Mouse (Mus musculus) frontal cortex, adult 2 months (tissue): ENCODE measurements around the gene Pmis2. TPM values are rescaled to one million over a fixed set of nuclear protein-coding genes. Genes with fewer than 3 reads are reported as not detected.
A peak's percentile ranks its signal among the peaks of the same experiment; 100 is the strongest.

Experiments used
- DNase-seq, 2 experiments: peaks; one replicate each; pipeline ENCODE4 v3.0.0; 2022; ENCODE audit warnings: low spot score in 1 of 2; ENCODE audit errors: extremely low spot score in 1 of 2
- polyA plus RNA-seq: library from polyadenylated mRNA; depleted of rRNA; stranded (reverse); fragments of >200 nt; gene quantifications from 2 replicates; pipeline ENCODE4 v1.2.3, GENCODE M21; 2012; rRNA removed

The Pmis2 gene
- not detected in 2 replicates for polyA plus RNA-seq

- DNase-seq = no peak
Measured at GRCm38 (mm10) chr7:30671480-30671879, at the start of gene Pmis2. Pmis2 (minus strand) TSS chr7:30671605.

GRCm38 (mm10) chr7:30719669-30720068, 48.3 kb upstream of the Pmis2 start:
- no peak for DNase-seq

GRCm38 (mm10) chr7:30717716-30718046, 46.3 kb upstream of the Pmis2 start:
- DNase-seq = no peak

- DNase-seq = peak in 1 of 2 experiments; percentile 54
Measured at GRCm38 (mm10) chr7:30717006-30717715, 45.8 kb upstream of the Pmis2 start.

- DNase-seq = no peak
Measured at GRCm38 (mm10) chr7:30711942-30712341, 40.5 kb upstream of the Pmis2 start, which contains the start of gene Atp4a. Atp4a (plus strand) TSS chr7:30712209.

GRCm38 (mm10) chr7:30707441-30707840, 36.0 kb upstream of the Pmis2 start:
- DNase-seq = no peak

- DNase-seq = no peak
Measured at GRCm38 (mm10) chr7:30706214-30706882, 34.9 kb upstream of the Pmis2 start.

- DNase-seq = no peak
Measured at GRCm38 (mm10) chr7:30698589-30698988, 27.2 kb upstream of the Pmis2 start, which contains the start of gene 2200002J24Rik. 2200002J24Rik (plus strand) TSS chr7:30698926.

GRCm38 (mm10) chr7:30698101-30698500, 26.7 kb upstream of the Pmis2 start:
- DNase-seq = no peak

GRCm38 (mm10) chr7:30688325-30688724, 16.9 kb upstream of the Pmis2 start:
- peak in 1 of 2 experiments; percentile 37 for DNase-seq

GRCm38 (mm10) chr7:30683425-30683824, 12.0 kb upstream of the Pmis2 start:
- no peak for DNase-seq

GRCm38 (mm10) chr7:30681897-30682296, 10.5 kb upstream of the Pmis2 start:
- DNase-seq = no peak

GRCm38 (mm10) chr7:30678263-30678975, 7.0 kb upstream of the Pmis2 start:
- no peak for DNase-seq

- no peak for DNase-seq
Measured at GRCm38 (mm10) chr7:30669229-30669628, 2.2 kb downstream of the Pmis2 start.

- DNase-seq = no peak
Measured at GRCm38 (mm10) chr7:30665321-30665720, 6.1 kb downstream of the Pmis2 start.

- DNase-seq = peak; percentile 81 to 95
Measured at GRCm38 (mm10) chr7:30664529-30665200, 6.7 kb downstream of the Pmis2 start, which contains the start of gene Haus5. Haus5 (minus strand) TSS chr7:30664994.

GRCm38 (mm10) chr7:30649591-30650540, 21.5 kb downstream of the Pmis2 start, which contains the start of gene Rbm42:
Rbm42 (minus strand) TSS chr7:30650317.
- DNase-seq = peak; percentile 99 to 100

GRCm38 (mm10) chr7:30639083-30639482, 32.3 kb downstream of the Pmis2 start:
- no peak for DNase-seq

- DNase-seq = no peak
Measured at GRCm38 (mm10) chr7:30636395-30636794, 35.0 kb downstream of the Pmis2 start.

- no peak for DNase-seq
Measured at GRCm38 (mm10) chr7:30635752-30636151, 35.7 kb downstream of the Pmis2 start, which contains the start of gene Etv2. Etv2 (minus strand) TSS chr7:30635852.
